ENCODE assay signal across 28 mouse cellular contexts in genomic region chr14:54682396-54682795, GRCm38 (mm10). TPM values are rescaled to one million over a fixed set of nuclear protein-coding genes. Genes with fewer than 3 reads are reported as not detected.
"Had no signal": no experiment of that assay in that cellular context is flagged by ENCODE, and none has a peak within 500 bp of the region (broad histone marks: within the 10 kb centered on the region; RNA-seq: fewer than 3 reads in every experiment).

No protein-coding gene starts in this region.

- H3K27me3 ChIP-seq: limb, embryonic 13.5 days; liver, embryonic 12.5 days; liver, embryonic 15.5 days; lung, embryonic 15.5 days; megakaryocyte, embryonic 14.5 days; midbrain, embryonic 13.5 days had no signal

- H3K27ac ChIP-seq: limb, embryonic 10.5 days; limb, embryonic 13.5 days; liver, embryonic 15.5 days; midbrain, embryonic 10.5 days; midbrain, embryonic 13.5 days; stomach, postnatal 0 days had no signal

- H3K4me3 ChIP-seq: limb, embryonic 10.5 days; limb, embryonic 13.5 days; liver, embryonic 12.5 days; liver, embryonic 15.5 days; lung, embryonic 15.5 days; midbrain, embryonic 10.5 days; midbrain, embryonic 13.5 days; myocyte had no signal

- DNase-seq: kidney, adult 18-20 months; kidney, adult 9 months; kidney, postnatal 14 days; kidney, postnatal 4 days; liver; lung, adult 18-20 months; lung, postnatal 10 days; lung, postnatal 36 days; right cerebral cortex, adult 18-20 months; right cerebral cortex, postnatal 14 days; right cerebral cortex, postnatal 4 days; thymus, adult 18-20 months had no signal

RNA-seq across cellular contexts. Expression of gene Gm29776, which starts 16.2 kb away (rescaled TPM):
- polyA plus RNA-seq: midbrain, embryonic 10.5 days had no signal

RNA-seq across cellular contexts. Expression of gene Cebpe, which starts 29.6 kb away (rescaled TPM):
- polyA plus RNA-seq: intestine, embryonic 16.5 days; kidney, embryonic 16.5 days; limb, embryonic 10.5 days; limb, embryonic 13.5 days; lung, embryonic 15.5 days; midbrain, embryonic 13.5 days; midbrain, embryonic 16.5 days; myocyte; neural tube, embryonic 11.5 days; neural tube, embryonic 14.5 days; stomach, embryonic 14.5 days had no signal
